Mouse (Mus musculus) lung, embryonic 16.5 days (tissue): ENCODE measurements around the gene Psph. TPM values are rescaled to one million over a fixed set of nuclear protein-coding genes. Genes with fewer than 3 reads are reported as not detected.
"Not testable (repeated sequence)": the region's sequence is repeated elsewhere in the genome, so short reads cannot be mapped to it uniquely, and the experiment has no call there.

ENCODE experiments used
- ATAC-seq: fragments of 200-750 bp; cut with Nextera tagmentation; 2 replicates; pipeline ENCODE4 v1.8.0; 2017; ENCODE audit warnings: low read depth, mild to moderate bottlenecking, moderate library complexity
- H3K27ac ChIP-seq: fragments of 300-500 bp; sonication (generic); 2 replicates; pipeline ENCODE4 v1.5.1; 2014; ENCODE audit warnings: mild to moderate bottlenecking, control low read depth, low read length
- H3K27me3 ChIP-seq: fragments of 300-500 bp; sonication (generic); 2 replicates; pipeline ENCODE4 v1.6.1; 2014; ENCODE audit warnings: low read depth, low read length, mixed read lengths; ENCODE audit not compliant: control insufficient read depth, insufficient read depth
- H3K36me3 ChIP-seq: fragments of 300-500 bp; sonication (generic); 2 replicates; pipeline ENCODE4 v1.6.1; 2014; ENCODE audit warnings: low read length; ENCODE audit not compliant: control insufficient read depth, insufficient read depth
- H3K4me1 ChIP-seq: fragments of 300-500 bp; sonication (generic); replicated peaks from 2 replicates; pipeline ENCODE4 v1.6.1; 2014; ENCODE audit warnings: low read length, mixed read lengths; ENCODE audit not compliant: control insufficient read depth, insufficient read depth
- H3K4me2 ChIP-seq: fragments of 300-500 bp; sonication (generic); 2 replicates; pipeline ENCODE4 v1.6.1; 2014; ENCODE audit warnings: low read depth, low read length, control low read depth
- H3K4me3 ChIP-seq: fragments of 300-500 bp; sonication (generic); 2 replicates; pipeline ENCODE4 v1.5.1; 2014; ENCODE audit warnings: mild to moderate bottlenecking, low read length, control low read depth
- H3K9ac ChIP-seq: fragments of 300-500 bp; sonication (generic); 2 replicates; pipeline ENCODE4 v1.6.1; 2014; ENCODE audit warnings: low read length, control low read depth
- H3K9me3 ChIP-seq: fragments of 300-500 bp; sonication (generic); 2 replicates; pipeline ENCODE4 v1.6.1; 2016; ENCODE audit warnings: low read length; ENCODE audit not compliant: control insufficient read depth
- WGBS: fragments of 180-500 bp; shearing (Covaris S2); extraction: QIAGEN DNeasy Blood & Tissue Kit; methylation state at CpG from one replicate; pipeline ENCODE4 v1.1.7; 2014; 5-methylcytosine and 5-hydroxymethylcytosine counted together
- polyA plus RNA-seq: library from polyadenylated mRNA; unstranded; fragments of >200 nt; fragmentation: Nextera tagmentation; extraction: Ambion mirVana; gene quantifications from 2 replicates; pipeline ENCODE4 v1.2.1, GENCODE M21; 2015

Psph gene
- 32.7 and 33.5 TPM in 2 replicates for polyA plus RNA-seq

- peak; percentile 99 for ATAC-seq
- H3K9ac ChIP-seq, result peak within 1 kb of the TSS; percentile 84
- no peaks in the 10 kb centered on the region for H3K9me3 ChIP-seq
- peak within 1 kb of the TSS; percentile 99 for H3K27ac ChIP-seq
- H3K4me2 ChIP-seq, result peak within 1 kb of the TSS; percentile 79
- peaks cover 26% of the 10 kb centered on the region for H3K36me3 ChIP-seq
- H3K27me3 ChIP-seq, result no peaks in the 10 kb centered on the region
- peak within 1 kb of the TSS; percentile 66 for H3K4me3 ChIP-seq
- WGBS, result under 1% methylated on average over 73 of the region's 73 CpGs
- peaks cover 17% of the 10 kb centered on the region for H3K4me1 ChIP-seq
Observed at GRCm38 (mm10) chr5:129786818-129787790, at the start of gene Psph. TSS of gene Psph (minus strand) at chr5:129787449.

- peaks cover 48% of the 10 kb centered on the region for H3K36me3 ChIP-seq
- not testable (repeated sequence) for H3K27ac ChIP-seq, H3K9me3 ChIP-seq, H3K27me3 ChIP-seq, ATAC-seq, H3K4me3 ChIP-seq, H3K9ac ChIP-seq, H3K4me2 ChIP-seq
- 90% methylated on average over 7 of the region's 8 CpGs for WGBS
- peaks cover 17% of the 10 kb centered on the region for H3K4me1 ChIP-seq
Observed at GRCm38 (mm10) chr5:129790591-129790990, 3.3 kb upstream of the Psph start.

- no peaks in the 10 kb centered on the region for H3K9me3 ChIP-seq
- no peak overlapping the region; the same call in 1 of the 2 replicates for H3K27ac ChIP-seq
- ATAC-seq, result no peak
- H3K4me3 ChIP-seq, result peak overlapping the region; percentile 66
- peaks cover 35% of the 10 kb centered on the region for H3K36me3 ChIP-seq
- peaks cover 17% of the 10 kb centered on the region for H3K4me1 ChIP-seq
- WGBS, result 8% methylated on average over 11 of the region's 11 CpGs
- H3K27me3 ChIP-seq, result no peaks in the 10 kb centered on the region
- peak overlapping the region; percentile 82 for H3K9ac ChIP-seq
- H3K4me2 ChIP-seq, result peak overlapping the region; percentile 79
Observed at GRCm38 (mm10) chr5:129787818-129788593, 757 bp upstream of the Psph start.

- Histone ChIP-seq H3K27ac (peak overlapping the region; percentile 99), H3K9me3 (no peaks in the 10 kb centered on the region), H3K4me3 (peak overlapping the region; percentile 66), H3K36me3 (peaks cover 20% of the 10 kb centered on the region), H3K27me3 (no peaks in the 10 kb centered on the region), H3K4me1 (peaks cover 17% of the 10 kb centered on the region), H3K9ac (peak overlapping the region; percentile 84), H3K4me2 (peak overlapping the region; percentile 68)
- WGBS, result 68% methylated on average over 6 of the region's 6 CpGs
- no peak for ATAC-seq
Observed at GRCm38 (mm10) chr5:129786161-129786560, 1.1 kb downstream of the Psph start.

GRCm38 (mm10) chr5:129785235-129785870, 1.9 kb downstream of the Psph start:
- H3K4me3 ChIP-seq, result no peak overlapping the region
- no peak overlapping the region for H3K4me2 ChIP-seq
- 87% methylated on average over 5 of the region's 5 CpGs for WGBS
- H3K4me1 ChIP-seq, result peaks cover 17% of the 10 kb centered on the region
- H3K9me3 ChIP-seq, result no peaks in the 10 kb centered on the region
- H3K27ac ChIP-seq, result no peak overlapping the region
- H3K27me3 ChIP-seq, result no peaks in the 10 kb centered on the region
- peaks cover 14% of the 10 kb centered on the region for H3K36me3 ChIP-seq
- no peak for ATAC-seq
- no peak overlapping the region for H3K9ac ChIP-seq

- WGBS, result 44% methylated on average over 3 of the region's 3 CpGs
Observed at GRCm38 (mm10) chr5:129782211-129782610, 5.0 kb downstream of the Psph start.

GRCm38 (mm10) chr5:129780131-129780530, 7.1 kb downstream of the Psph start:
- Histone ChIP-seq H3K9ac (no peak overlapping the region), H3K36me3 (no peaks in the 10 kb centered on the region), H3K27me3 (no peaks in the 10 kb centered on the region), H3K4me1 (peaks cover 5% of the 10 kb centered on the region; the same call in 1 of the 2 replicates), H3K9me3 (no peaks in the 10 kb centered on the region), H3K4me3 (no peak overlapping the region), H3K4me2 (no peak overlapping the region), H3K27ac (no peak overlapping the region)
- WGBS, result 89% methylated on average over 3 of the region's 3 CpGs
- no peak for ATAC-seq

More at GRCm38 (mm10) chr5:129782211-129782610, 5.0 kb downstream of the Psph start:
- H3K36me3 ChIP-seq, result no peaks in the 10 kb centered on the region
- H3K9me3 ChIP-seq, result no peaks in the 10 kb centered on the region
- H3K9ac ChIP-seq, result no peak overlapping the region
- no peak overlapping the region for H3K4me2 ChIP-seq
- H3K4me1 ChIP-seq, result peaks cover 7% of the 10 kb centered on the region
- H3K27me3 ChIP-seq, result no peaks in the 10 kb centered on the region
- no peak for ATAC-seq
- H3K27ac ChIP-seq, result no peak overlapping the region
- no peak overlapping the region for H3K4me3 ChIP-seq

GRCm38 (mm10) chr5:129778996-129779716, 8.1 kb downstream of the Psph start:
- Histone ChIP-seq H3K9me3 (no peaks in the 10 kb centered on the region), H3K4me2 (peak overlapping the region; percentile 69), H3K27me3 (no peaks in the 10 kb centered on the region), H3K4me1 (peaks cover 5% of the 10 kb centered on the region; the same call in 1 of the 2 replicates), H3K36me3 (no peaks in the 10 kb centered on the region), H3K27ac (peak overlapping the region; percentile 50; the same call in 1 of the 2 replicates), H3K9ac (peak overlapping the region; percentile 66), H3K4me3 (peak overlapping the region; percentile 55)
- WGBS, result 1% methylated on average over 32 of the region's 32 CpGs
- ATAC-seq, result peak; percentile 93
